Mouse (Mus musculus): ENCODE measurements around the gene Tmprss3. TPM values are rescaled to one million over a fixed set of nuclear protein-coding genes. Genes with fewer than 3 reads are reported as not detected.

The Tmprss3 gene
- 0.24 and 0.33 TPM in 2 replicates for polyA plus RNA-seq (2016; fragmentation: Nextera tagmentation; extraction: Ambion mirVana)

- H3K4me1 ChIP-seq, result peaks cover 22% of the 10 kb centered on the region
- H3K9ac ChIP-seq, result no peak within 1 kb of the TSS
- H3K36me3 ChIP-seq, result no peaks in the 10 kb centered on the region
- 74% methylated on average over 11 of the region's 11 CpGs for WGBS (ENCODE audit: insufficient replicate concordance)
- H3K27me3 ChIP-seq (replicated peaks), result no peaks in the 10 kb centered on the region
- no peak within 1 kb of the TSS for H3K4me2 ChIP-seq
- H3K9me3 ChIP-seq (replicated peaks), result no peaks in the 10 kb centered on the region
- ATAC-seq, result no peak
- no peak within 1 kb of the TSS for H3K27ac ChIP-seq
- H3K4me3 ChIP-seq, result no peak within 1 kb of the TSS
Measured at GRCm38 (mm10) chr17:31198877-31199276, at the start of gene Tmprss3. Tmprss3 (minus strand) TSS chr17:31198977.

GRCm38 (mm10) chr17:31247144-31247543 lies 48.4 kb upstream of the Tmprss3 start:
- no peak overlapping the region for H3K27ac ChIP-seq
- WGBS (ENCODE audit: insufficient replicate concordance), result 30% methylated on average over 5 of the region's 5 CpGs
- peaks cover 6% of the 10 kb centered on the region for H3K4me1 ChIP-seq
- no peak overlapping the region for H3K4me2 ChIP-seq
- peaks cover 17% of the 10 kb centered on the region for H3K36me3 ChIP-seq
- H3K9me3 ChIP-seq (replicated peaks), result peaks cover 10% of the 10 kb centered on the region
- no peaks in the 10 kb centered on the region for H3K27me3 ChIP-seq (replicated peaks)
- no peak overlapping the region for H3K9ac ChIP-seq
- H3K4me3 ChIP-seq, result no peak overlapping the region
- ATAC-seq, result no peak

- Histone ChIP-seq H3K9ac (no peak overlapping the region), H3K4me2 (no peak overlapping the region), H3K36me3 (peaks cover 32% of the 10 kb centered on the region), H3K27ac (no peak overlapping the region), H3K4me3 (no peak overlapping the region), H3K9me3 (replicated peaks) (peaks cover 10% of the 10 kb centered on the region), H3K4me1 (peaks cover 6% of the 10 kb centered on the region), H3K27me3 (replicated peaks) (no peaks in the 10 kb centered on the region)
- WGBS (ENCODE audit: insufficient replicate concordance), result 17% methylated on average over 5 of the region's 5 CpGs
- no peak for ATAC-seq
Measured at GRCm38 (mm10) chr17:31245321-31245720, 46.5 kb upstream of the Tmprss3 start.

- no peak overlapping the region for H3K27ac ChIP-seq
- H3K4me2 ChIP-seq, result no peak overlapping the region
- H3K4me3 ChIP-seq, result no peak overlapping the region
- 20% methylated on average over 1 of the region's 1 CpGs for WGBS (ENCODE audit: insufficient replicate concordance)
- no peaks in the 10 kb centered on the region for H3K27me3 ChIP-seq (replicated peaks)
- H3K9me3 ChIP-seq (replicated peaks), result peaks cover 10% of the 10 kb centered on the region
- no peak overlapping the region for H3K9ac ChIP-seq
- ATAC-seq, result no peak
- peaks cover 57% of the 10 kb centered on the region for H3K36me3 ChIP-seq
- peaks cover 17% of the 10 kb centered on the region for H3K4me1 ChIP-seq
Measured at GRCm38 (mm10) chr17:31242764-31243163, 44.0 kb upstream of the Tmprss3 start.

GRCm38 (mm10) chr17:31241156-31241555 lies 42.4 kb upstream of the Tmprss3 start:
- Histone ChIP-seq H3K9me3 (replicated peaks) (peaks cover 10% of the 10 kb centered on the region), H3K36me3 (peaks cover 73% of the 10 kb centered on the region), H3K9ac (no peak overlapping the region), H3K4me1 (peaks cover 10% of the 10 kb centered on the region), H3K27me3 (replicated peaks) (no peaks in the 10 kb centered on the region), H3K4me2 (no peak overlapping the region), H3K27ac (no peak overlapping the region), H3K4me3 (no peak overlapping the region)
- WGBS (ENCODE audit: insufficient replicate concordance), result 76% methylated on average over 8 of the region's 8 CpGs
- ATAC-seq, result no peak

- H3K4me3 ChIP-seq, result no peak overlapping the region
- ATAC-seq, result peak; percentile 76
- no peak overlapping the region for H3K9ac ChIP-seq
- H3K36me3 ChIP-seq, result peaks cover 93% of the 10 kb centered on the region
- peaks cover 10% of the 10 kb centered on the region for H3K4me1 ChIP-seq
- H3K4me2 ChIP-seq, result no peak overlapping the region
- no peak overlapping the region for H3K27ac ChIP-seq
- WGBS (ENCODE audit: insufficient replicate concordance), result 54% methylated on average over 7 of the region's 7 CpGs
- peaks cover 3% of the 10 kb centered on the region; the same call in 1 of the 2 replicates for H3K9me3 ChIP-seq (replicated peaks)
- no peaks in the 10 kb centered on the region for H3K27me3 ChIP-seq (replicated peaks)
Measured at GRCm38 (mm10) chr17:31238234-31239020, 39.6 kb upstream of the Tmprss3 start.

- Histone ChIP-seq H3K4me1 (peaks cover 10% of the 10 kb centered on the region), H3K9ac (no peak overlapping the region), H3K27me3 (replicated peaks) (no peaks in the 10 kb centered on the region), H3K4me2 (no peak overlapping the region), H3K27ac (no peak overlapping the region), H3K9me3 (replicated peaks) (no peaks in the 10 kb centered on the region; the same call in 1 of the 2 replicates), H3K4me3 (no peak overlapping the region), H3K36me3 (peaks cover 91% of the 10 kb centered on the region)
- WGBS (ENCODE audit: insufficient replicate concordance), result 85% methylated on average over 1 of the region's 1 CpGs
- ATAC-seq, result no peak
Measured at GRCm38 (mm10) chr17:31235915-31236314, 37.1 kb upstream of the Tmprss3 start.

- Histone ChIP-seq H3K9ac (no peak overlapping the region), H3K9me3 (replicated peaks) (no peaks in the 10 kb centered on the region; the same call in 1 of the 2 replicates), H3K4me2 (no peak overlapping the region), H3K27ac (no peak overlapping the region), H3K27me3 (replicated peaks) (no peaks in the 10 kb centered on the region), H3K4me3 (no peak overlapping the region), H3K4me1 (no peaks in the 10 kb centered on the region), H3K36me3 (peaks cover 75% of the 10 kb centered on the region)
- ATAC-seq, result no peak
- WGBS (ENCODE audit: insufficient replicate concordance), result 80% methylated on average over 8 of the region's 8 CpGs
Measured at GRCm38 (mm10) chr17:31232251-31233010, 33.7 kb upstream of the Tmprss3 start.

- H3K4me2 ChIP-seq, result no peak overlapping the region
- H3K4me3 ChIP-seq, result no peak overlapping the region
- H3K9ac ChIP-seq, result no peak overlapping the region
- H3K4me1 ChIP-seq, result no peaks in the 10 kb centered on the region
- no peaks in the 10 kb centered on the region for H3K27me3 ChIP-seq (replicated peaks)
- peaks cover 70% of the 10 kb centered on the region for H3K36me3 ChIP-seq
- 75% methylated on average over 6 of the region's 6 CpGs for WGBS (ENCODE audit: insufficient replicate concordance)
- no peak overlapping the region for H3K27ac ChIP-seq
- ATAC-seq, result no peak
- no peaks in the 10 kb centered on the region; the same call in 1 of the 2 replicates for H3K9me3 ChIP-seq (replicated peaks)
Measured at GRCm38 (mm10) chr17:31231780-31232179, 33.0 kb upstream of the Tmprss3 start.

- H3K4me3 ChIP-seq, result no peak overlapping the region
- peaks cover 26% of the 10 kb centered on the region for H3K4me1 ChIP-seq
- no peaks in the 10 kb centered on the region for H3K9me3 ChIP-seq (replicated peaks)
- no peak for ATAC-seq
- WGBS (ENCODE audit: insufficient replicate concordance), result 58% methylated on average over 7 of the region's 7 CpGs
- H3K27me3 ChIP-seq (replicated peaks), result no peaks in the 10 kb centered on the region
- H3K4me2 ChIP-seq, result no peak overlapping the region
- H3K27ac ChIP-seq, result no peak overlapping the region
- H3K36me3 ChIP-seq, result peaks cover 46% of the 10 kb centered on the region
- no peak overlapping the region for H3K9ac ChIP-seq
Measured at GRCm38 (mm10) chr17:31226931-31227330, 28.2 kb upstream of the Tmprss3 start.

GRCm38 (mm10) chr17:31226368-31226767 lies 27.6 kb upstream of the Tmprss3 start:
- Histone ChIP-seq H3K9me3 (replicated peaks) (no peaks in the 10 kb centered on the region), H3K4me2 (no peak overlapping the region), H3K9ac (no peak overlapping the region), H3K27ac (no peak overlapping the region), H3K27me3 (replicated peaks) (no peaks in the 10 kb centered on the region), H3K4me3 (no peak overlapping the region), H3K4me1 (peaks cover 30% of the 10 kb centered on the region), H3K36me3 (peaks cover 46% of the 10 kb centered on the region)
- WGBS (ENCODE audit: insufficient replicate concordance), result 81% methylated on average over 3 of the region's 3 CpGs
- ATAC-seq, result no peak

- H3K9me3 ChIP-seq (replicated peaks), result no peaks in the 10 kb centered on the region
- H3K27me3 ChIP-seq (replicated peaks), result no peaks in the 10 kb centered on the region
- H3K27ac ChIP-seq, result no peak overlapping the region
- peaks cover 58% of the 10 kb centered on the region for H3K36me3 ChIP-seq
- H3K4me1 ChIP-seq, result peaks cover 45% of the 10 kb centered on the region
- H3K4me3 ChIP-seq, result no peak overlapping the region
- ATAC-seq, result no peak
- 72% methylated on average over 8 of the region's 8 CpGs for WGBS (ENCODE audit: insufficient replicate concordance)
- H3K4me2 ChIP-seq, result no peak overlapping the region
- no peak overlapping the region for H3K9ac ChIP-seq
Measured at GRCm38 (mm10) chr17:31224591-31224990, 25.8 kb upstream of the Tmprss3 start.

Measured in liver, embryonic 12.5 days (tissue).